Mouse (Mus musculus): ENCODE results near the gene Rasgrp2.

GRCm38 (mm10) chr19:6459504-6459903 is 60.4 kb downstream of the Rasgrp2 start:
- TF ChIP-seq CTCF (IDR thresholded peaks at IDR 0.05; ENCODE audit: borderline replicate concordance, extremely low read depth, insufficient read depth, insufficient read length) (no peak), POLR2A (IDR thresholded peaks at IDR 0.05; ENCODE audit: borderline replicate concordance, extremely low read depth, insufficient read depth, insufficient read length, poor library complexity, severe bottlenecking) (no peak)

Data from brain, embryonic 14.5 days (tissue).